Mouse (Mus musculus) T-cell, adult 66 days (primary cell): Measurements from ENCODE around the gene Gm49630. TPM values are rescaled to one million over a fixed set of nuclear protein-coding genes. Genes with fewer than 3 reads are reported as not detected.

Source experiments
- total RNA-seq, 2 experiments: library from RNA; stranded (reverse); gene quantifications; 3 replicates in 1 of 2; 4 replicates in 1 of 2; pipeline ENCODE4 v1.2.4; 2023

The Gm49630 gene
- not detected for total RNA-seq

DNA sequence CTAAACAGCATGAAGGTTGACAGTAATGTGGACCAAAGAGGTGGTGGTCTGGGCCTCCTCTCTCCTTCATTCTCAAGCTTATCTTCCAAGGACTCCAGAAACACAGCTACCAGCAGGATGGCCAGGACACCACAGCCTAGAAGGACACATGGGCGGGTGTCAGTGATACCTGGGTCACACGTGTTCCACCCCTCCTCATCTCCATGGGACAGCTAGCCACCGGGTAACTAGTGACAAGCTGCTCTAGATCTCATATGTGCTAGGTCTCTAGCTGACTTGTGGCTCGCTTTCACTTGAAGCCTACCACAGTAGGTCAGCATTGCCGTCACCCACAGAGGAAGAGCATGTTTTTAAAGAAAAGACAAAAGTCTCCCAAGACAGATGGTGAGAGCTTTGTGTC, at the start of gene Gm49630:
TSS of gene Gm49630 (minus strand) at position 101 of the 400 bp plus-strand sequence.

DNA sequence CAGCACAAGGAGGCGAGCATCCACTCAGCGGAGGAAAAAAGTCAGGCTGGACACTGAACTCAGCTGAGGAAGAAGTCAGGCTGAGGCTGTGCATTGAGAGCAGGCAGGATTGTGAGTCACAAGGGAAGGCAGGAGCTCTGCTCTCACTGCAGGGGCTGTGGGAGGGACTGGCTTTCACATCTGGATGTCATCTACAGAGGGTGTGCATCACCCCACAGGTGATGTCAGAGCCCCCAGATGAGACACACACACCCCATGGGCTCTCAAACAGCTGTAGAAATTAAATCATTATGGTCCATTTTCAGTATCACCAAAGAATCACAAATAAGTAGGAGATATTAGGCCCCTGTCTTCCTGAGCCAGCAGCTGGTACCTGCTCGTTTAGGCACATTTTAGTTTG, 13.6 kb upstream of the Gm49630 start, which contains the start of gene Unc93a2:
TSS of gene Unc93a2 (minus strand) at position 101 of the 400 bp plus-strand sequence.

DNA sequence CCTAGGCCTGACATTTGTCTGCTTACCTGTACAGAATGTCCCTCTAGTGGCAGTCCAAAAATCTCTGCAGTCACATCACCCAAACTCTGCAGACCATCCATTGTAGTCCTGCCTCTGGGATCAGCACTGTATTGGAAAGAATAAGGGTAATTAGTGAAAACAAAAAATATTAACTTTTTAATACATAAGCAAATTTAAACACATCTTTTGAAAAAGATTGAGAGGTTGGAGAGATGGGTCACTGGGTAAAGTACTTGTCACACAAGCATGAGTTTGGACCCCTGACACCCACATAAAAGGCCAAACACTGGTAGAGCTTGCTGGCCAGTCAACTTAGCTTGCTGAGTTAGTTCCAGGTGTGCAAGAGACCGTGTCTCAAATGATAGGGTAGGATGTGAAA, 19.2 kb downstream of the Gm49630 start, which contains the start of gene Ttll2:
TSS of gene Ttll2 (minus strand) at position 101 of the 400 bp plus-strand sequence.

DNA sequence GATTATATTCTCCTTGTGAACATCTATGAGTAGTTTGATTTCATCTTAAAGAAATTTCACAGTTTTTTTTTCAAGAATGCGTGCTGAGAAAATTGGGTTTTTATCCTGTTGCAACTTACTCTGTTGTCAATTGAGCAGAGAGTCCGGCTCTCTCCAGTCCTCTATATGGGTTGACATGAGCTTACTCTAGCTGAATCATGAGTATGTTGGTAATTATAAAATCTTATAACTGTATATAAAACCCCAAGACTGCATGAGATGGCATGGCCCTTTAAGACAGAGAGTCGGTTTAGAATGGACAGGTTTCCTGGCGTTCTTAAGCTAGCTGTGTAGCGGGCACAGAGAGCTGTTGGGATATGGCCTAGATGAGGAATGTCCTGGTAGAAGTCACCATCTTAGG, 47.4 kb downstream of the Gm49630 start, which contains the start of gene Tcp10a:
TSS of gene Tcp10a (plus strand) at position 301 of the 400 bp plus-strand sequence.

Other genes starting within 250 kb of the Gm49630 start
- 10 to 100 TPM in 1 of 2 experiments, 1 to 10 TPM in 1; 6.7 to 12.5 TPM for gene Rps6ka2, start 201.9 kb downstream of the Gm49630 start, total RNA-seq
- under 1 TPM in 1 of 2 experiments, not detected in 1; 0.44 TPM for gene Tcp10a, start 47.3 kb downstream of the Gm49630 start, total RNA-seq
- not detected for gene Ttll2, start 19.3 kb downstream of the Gm49630 start, total RNA-seq
- gene Unc93a2, start 13.5 kb upstream of the Gm49630 start, total RNA-seq, result not detected